Mouse (Mus musculus) midbrain, postnatal 0 days (tissue): ENCODE data around the gene Fem1a. TPM values are rescaled to one million over a fixed set of nuclear protein-coding genes. Genes with fewer than 3 reads are reported as not detected.
A peak's percentile ranks its signal among the peaks of the same experiment; 100 is the strongest.

Experiments used
- ATAC-seq: fragments of 200-750 bp; cut with Nextera tagmentation; 2 replicates; pipeline ENCODE4 v1.8.0; 2017; ENCODE audit warnings: moderate number of reproducible peaks, mild to moderate bottlenecking, moderate TSS enrichment, moderate library complexity; ENCODE audit not compliant: low FRiP score
- DNase-seq: peaks from one replicate; pipeline ENCODE4 v3.0.0-alpha.2; 2015; ENCODE audit warnings: low spot score
- H3K27ac ChIP-seq: fragments of 300-500 bp; sonication (generic); 2 replicates; pipeline ENCODE4 v1.5.1; 2014; ENCODE audit warnings: low read depth, mild to moderate bottlenecking, low read length, mixed read lengths
- H3K27me3 ChIP-seq: fragments of 300-500 bp; sonication (generic); 2 replicates; pipeline ENCODE4 v1.6.1; 2014; ENCODE audit warnings: low read length, control low read depth, mixed read lengths; ENCODE audit not compliant: insufficient read depth
- H3K36me3 ChIP-seq: fragments of 300-500 bp; sonication (generic); 2 replicates; pipeline ENCODE4 v1.6.1; 2014; ENCODE audit warnings: low read length, control low read depth, mixed read lengths; ENCODE audit not compliant: insufficient read depth
- H3K4me1 ChIP-seq: fragments of 300-500 bp; sonication (generic); 2 replicates; pipeline ENCODE4 v1.6.1; 2014; ENCODE audit warnings: mild to moderate bottlenecking, control low read depth, antibody characterized with exemption, low read length, mixed read lengths; ENCODE audit not compliant: insufficient read depth
- H3K4me2 ChIP-seq: fragments of 300-500 bp; sonication (generic); 2 replicates; pipeline ENCODE4 v1.6.1; 2014; ENCODE audit warnings: low read depth, mild to moderate bottlenecking, low read length, mixed read lengths; ENCODE audit not compliant: poor library complexity, severe bottlenecking
- H3K4me3 ChIP-seq: fragments of 300-500 bp; sonication (generic); 2 replicates; pipeline ENCODE4 v1.5.1; 2014; ENCODE audit warnings: low read depth, mild to moderate bottlenecking, low read length, moderate library complexity
- H3K9ac ChIP-seq: fragments of 300-500 bp; sonication (generic); replicated peaks from 2 replicates; pipeline ENCODE4 v1.6.1; 2014; ENCODE audit warnings: mild to moderate bottlenecking, low read length, moderate library complexity, mixed read lengths; ENCODE audit not compliant: poor library complexity, severe bottlenecking
- H3K9me3 ChIP-seq: fragments of 300-500 bp; sonication (generic); 2 replicates; pipeline ENCODE4 v1.6.1; 2016; ENCODE audit warnings: low read length, control low read depth
- CTCF ChIP-seq: IDR thresholded peaks from 2 replicates; pipeline ENCODE4 v1.5.1; 2016; ENCODE audit warnings: antibody characterized with exemption, mild to moderate bottlenecking
- WGBS: fragments of 180-500 bp; shearing (Covaris S2); extraction: QIAGEN DNeasy Blood & Tissue Kit; methylation state at CpG from one replicate; pipeline ENCODE4 v1.1.7; 2014; 5-methylcytosine and 5-hydroxymethylcytosine counted together
- microRNA counts: library from miRNA; unstranded; fragments of <30 nt; microRNA quantifications from one replicate; lab custom pipeline; 2015
- microRNA-seq: library from miRNA; unstranded; fragments of <30 nt; microRNA quantifications from one replicate; pipeline ENCODE4, GENCODE M21; 2016; ENCODE audit warnings: borderline number of aligned reads
- polyA plus RNA-seq: library from polyadenylated mRNA; unstranded; fragments of >200 nt; fragmentation: Nextera tagmentation; extraction: Ambion mirVana; gene quantifications from 2 replicates; pipeline ENCODE4 v1.2.1, GENCODE M21; 2015
- total RNA-seq: library from RNA; depleted of rRNA; stranded (reverse); fragments of >200 nt; gene quantifications from 2 replicates; pipeline ENCODE4 v1.2.3, GENCODE M21; 2014; rRNA removed

The Fem1a gene
- total and polyA plus RNA-seq, 2 experiments from 2014 or later, result 14.2 to 43.2 TPM

DNA sequence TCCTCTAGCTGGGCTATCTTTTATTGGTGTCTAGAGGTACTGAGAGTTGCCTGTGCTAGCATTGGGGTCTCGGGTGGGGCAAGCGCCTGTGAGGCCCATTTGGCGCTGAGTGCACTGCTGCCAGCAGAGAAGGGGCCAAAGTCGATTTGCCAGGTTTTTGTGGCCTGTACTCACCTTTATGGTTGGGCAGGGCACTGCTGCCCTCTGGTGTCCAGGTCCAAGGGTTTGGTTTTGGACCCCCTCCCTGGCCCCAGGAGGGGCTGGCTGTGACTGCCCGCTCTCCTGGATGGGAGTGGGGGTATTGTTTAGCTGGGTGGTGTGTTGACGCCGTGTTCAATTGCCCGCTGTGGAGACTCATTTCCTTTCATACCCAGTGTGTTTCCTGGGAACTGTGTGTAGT lies 49.2 kb downstream of the Fem1a start:
- Histone ChIP-seq H3K9me3 (no peaks in the 10 kb centered on the region), H3K9ac (no peak overlapping the region), H3K4me3 (no peak overlapping the region), H3K27me3 (no peaks in the 10 kb centered on the region), H3K36me3 (no peaks in the 10 kb centered on the region), H3K4me1 (0 out of 2 replicates have a peak, but pooled peaks cover 3% of the 10 kb centered on the region), H3K4me2 (no peak overlapping the region), H3K27ac (no peak overlapping the region)
- WGBS, result 63% methylated on average over 8 of the region's 8 CpGs
- ATAC-seq (no peak), DNase-seq (peak; percentile 7)
- peak; percentile 55 for TF ChIP-seq CTCF

DNA sequence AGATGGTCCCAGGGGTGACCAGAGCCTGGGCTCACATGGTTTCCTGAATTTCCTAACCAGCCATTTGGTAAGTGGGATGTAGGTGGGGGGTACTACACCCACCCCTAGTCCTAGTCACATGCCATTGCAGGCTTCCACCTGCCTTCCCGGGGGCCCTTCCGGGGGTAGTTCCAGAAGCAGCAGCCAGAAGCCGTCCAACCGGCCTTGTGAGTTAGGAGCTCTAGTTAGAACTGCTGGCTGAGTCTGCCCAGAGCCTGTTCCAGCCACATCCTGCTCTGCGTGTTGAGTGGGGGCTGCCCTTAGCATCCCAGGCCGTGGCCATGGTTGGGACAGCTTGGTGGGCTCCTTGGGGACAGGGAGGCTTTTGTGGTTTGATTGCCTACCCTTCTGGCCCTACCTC lies 51.5 kb downstream of the Fem1a start:
- Histone ChIP-seq H3K4me3 (no peak overlapping the region), H3K9ac (no peak overlapping the region), H3K4me2 (no peak overlapping the region), H3K27me3 (no peaks in the 10 kb centered on the region), H3K4me1 (0 out of 2 replicates have a peak, but pooled peaks cover 3% of the 10 kb centered on the region), H3K9me3 (no peaks in the 10 kb centered on the region), H3K36me3 (no peaks in the 10 kb centered on the region), H3K27ac (no peak overlapping the region)
- WGBS, result 83% methylated on average over 6 of the region's 6 CpGs
- TF ChIP-seq CTCF, result no peak
- DNase-seq, result no peak
- no peak for ATAC-seq

DNA sequence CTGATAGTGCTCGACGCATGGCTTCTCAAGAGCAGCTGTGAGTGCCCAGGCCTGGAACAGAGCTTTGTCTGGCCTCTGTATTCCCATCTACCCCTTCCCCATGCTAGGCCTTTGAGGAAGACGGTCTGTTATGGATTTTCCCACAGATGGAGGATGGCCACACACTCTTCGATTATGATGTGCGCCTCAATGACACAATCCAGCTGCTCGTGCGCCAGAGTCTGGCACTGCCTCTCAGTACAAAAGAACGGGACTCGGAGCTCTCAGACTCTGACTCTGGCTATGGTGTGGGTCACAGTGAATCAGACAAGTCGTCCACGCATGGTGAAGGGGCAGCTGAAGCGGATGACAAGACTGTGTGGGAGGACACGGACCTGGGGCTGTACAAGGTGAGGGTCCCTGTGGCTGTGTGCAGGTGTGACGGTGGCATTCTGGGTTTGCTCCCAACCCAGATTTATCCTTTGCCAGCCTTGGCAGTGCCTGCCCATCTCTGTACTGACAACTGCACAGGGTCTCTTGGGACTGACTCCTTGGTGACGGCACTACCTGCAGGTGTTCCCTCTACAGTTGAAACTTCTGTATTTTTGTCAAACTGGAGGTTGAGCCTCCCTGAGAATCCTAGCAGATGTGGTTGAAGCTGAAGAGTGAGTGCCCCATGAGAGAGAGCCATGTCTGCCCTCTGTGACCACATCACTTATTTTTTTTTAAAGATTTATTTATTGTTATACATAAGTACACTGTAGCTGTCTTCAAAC lies 52.8 kb downstream of the Fem1a start:
- no peak overlapping the region for H3K27ac ChIP-seq
- H3K9ac ChIP-seq, result no peak overlapping the region; the same call in 1 of the 2 replicates
- no peaks in the 10 kb centered on the region for H3K36me3 ChIP-seq
- H3K4me1 ChIP-seq, result no peaks in the 10 kb centered on the region
- ATAC-seq (no peak), DNase-seq (no peak)
- WGBS, result 90% methylated on average over 15 of the region's 15 CpGs
- no peak for TF ChIP-seq CTCF
- H3K4me3 ChIP-seq, result no peak overlapping the region
- H3K9me3 ChIP-seq, result no peaks in the 10 kb centered on the region
- no peaks in the 10 kb centered on the region for H3K27me3 ChIP-seq
- H3K4me2 ChIP-seq, result no peak overlapping the region

MicroRNA genes within 50 kb of the gene (microRNA counts, 519-probe panel; counts per million panel counts)
- microRNA mmu-miR-7b (lab: Ali Mortazavi, UCI), result 528 counts per million, percentile 58 among the panel's probes with 10 or more counts

Small RNAs within 50 kb of the gene (microRNA-seq; reads per million reads assigned to microRNA genes)
- gene Mir7b, result 6,683 reads per million, percentile 91 among the genes with 10 or more reads in this experiment

Other genes with a start within 250 kb of the Fem1a start
- gene Sh3gl1, start 220.2 kb upstream of the Fem1a start, total RNA-seq, result 64.1 and 71.4 TPM in 2 replicates
- gene Sh3gl1, start 220.2 kb upstream of the Fem1a start, polyA plus RNA-seq, result 83.2 and 84.8 TPM in 2 replicates
- gene Chaf1a, start 216.4 kb upstream of the Fem1a start, total RNA-seq, result 2.7 and 3.1 TPM in 2 replicates
- 2.4 and 2.8 TPM in 2 replicates for gene Chaf1a, start 216.4 kb upstream of the Fem1a start, polyA plus RNA-seq
- gene Ubxn6, start 181.8 kb upstream of the Fem1a start, total RNA-seq, result 76.9 and 123 TPM in 2 replicates
- 84.8 and 89.9 TPM in 2 replicates for gene Ubxn6, start 181.8 kb upstream of the Fem1a start, polyA plus RNA-seq
- gene Hdgfl2, start 177.2 kb upstream of the Fem1a start, total RNA-seq, result 59.6 and 72.1 TPM in 2 replicates
- 120 and 123 TPM in 2 replicates for gene Hdgfl2, start 177.2 kb upstream of the Fem1a start, polyA plus RNA-seq
- 0.42 and 0.55 TPM in 2 replicates for gene Plin4, start 147.0 kb upstream of the Fem1a start, total RNA-seq
- 0.04 and 0.05 TPM in 2 replicates for gene Plin4, start 147.0 kb upstream of the Fem1a start, polyA plus RNA-seq
- 4.3 and 4.5 TPM in 2 replicates for gene Plin5, start 139.2 kb upstream of the Fem1a start, total RNA-seq
- gene Plin5, start 139.2 kb upstream of the Fem1a start, polyA plus RNA-seq, result 4.8 and 5.9 TPM in 2 replicates
- gene Lrg1, start 134.8 kb upstream of the Fem1a start, total RNA-seq, result 0.47 and 0.49 TPM in 2 replicates
- 0.43 and 0.66 TPM in 2 replicates for gene Lrg1, start 134.8 kb upstream of the Fem1a start, polyA plus RNA-seq
- 90.5 and 106 TPM in 2 replicates for gene Sema6b, start 116.5 kb upstream of the Fem1a start, total RNA-seq
- gene Sema6b, start 116.5 kb upstream of the Fem1a start, polyA plus RNA-seq, result 15.6 and 17.4 TPM in 2 replicates
- 15.1 and 17.9 TPM in 2 replicates for gene Tnfaip8l1, start 94.3 kb upstream of the Fem1a start, total RNA-seq
- 8.4 and 9.9 TPM in 2 replicates for gene Tnfaip8l1, start 94.3 kb upstream of the Fem1a start, polyA plus RNA-seq
- 41.7 and 49.3 TPM in 2 replicates for gene Mydgf, start 72.9 kb upstream of the Fem1a start, total RNA-seq
- 75.8 and 82.5 TPM in 2 replicates for gene Mydgf, start 72.9 kb upstream of the Fem1a start, polyA plus RNA-seq
- gene Dpp9, start 37.9 kb upstream of the Fem1a start, total RNA-seq, result 24.6 and 29.7 TPM in 2 replicates
- 19.4 and 19.7 TPM in 2 replicates for gene Dpp9, start 37.9 kb upstream of the Fem1a start, polyA plus RNA-seq
- gene Ticam1, start 20.0 kb downstream of the Fem1a start, total RNA-seq, result 3.1 and 3.7 TPM in 2 replicates
- 0.91 and 1.1 TPM in 2 replicates for gene Ticam1, start 20.0 kb downstream of the Fem1a start, polyA plus RNA-seq
- gene Plin3, start 36.1 kb downstream of the Fem1a start, total RNA-seq, result 8.1 and 12.4 TPM in 2 replicates
- gene Plin3, start 36.1 kb downstream of the Fem1a start, polyA plus RNA-seq, result 9.6 and 12.1 TPM in 2 replicates
- not detected in 2 replicates for gene Arrdc5, start 43.5 kb downstream of the Fem1a start, total RNA-seq
- gene Arrdc5, start 43.5 kb downstream of the Fem1a start, polyA plus RNA-seq, result not detected in 2 replicates
- gene Uhrf1, start 46.5 kb downstream of the Fem1a start, total RNA-seq, result 5.9 and 10.0 TPM in 2 replicates
- gene Uhrf1, start 46.5 kb downstream of the Fem1a start, polyA plus RNA-seq, result 4.7 and 4.9 TPM in 2 replicates
- 123 and 140 TPM in 2 replicates for gene Kdm4b, start 69.3 kb downstream of the Fem1a start, total RNA-seq
- gene Kdm4b, start 69.3 kb downstream of the Fem1a start, polyA plus RNA-seq, result 45.6 and 48.0 TPM in 2 replicates
- gene Ptprs, start 219.7 kb downstream of the Fem1a start, total RNA-seq, result 716 and 795 TPM in 2 replicates
- 208 and 225 TPM in 2 replicates for gene Ptprs, start 219.7 kb downstream of the Fem1a start, polyA plus RNA-seq